Mouse (Mus musculus) neural tube, embryonic 14.5 days (tissue): ENCODE results near the gene Abhd12b. TPM values are rescaled to one million over a fixed set of nuclear protein-coding genes. Genes with fewer than 3 reads are reported as not detected.
A peak's percentile ranks its signal among the peaks of the same experiment; 100 is the strongest.
"Not testable (repeated sequence)": the region's sequence is repeated elsewhere in the genome, so short reads cannot be mapped to it uniquely, and the experiment has no call there.

Experiments used
- ATAC-seq: fragments of 200-750 bp; cut with Nextera tagmentation; 2 replicates; pipeline ENCODE4 v1.8.0; 2017; ENCODE audit warnings: low read depth, mild to moderate bottlenecking, moderate TSS enrichment, moderate library complexity
- H3K27ac ChIP-seq: fragments of 300-500 bp; sonication (generic); 2 replicates; pipeline ENCODE4 v1.5.1; 2014; ENCODE audit warnings: low read depth, mild to moderate bottlenecking, control low read depth, low read length, moderate library complexity, mixed read lengths
- H3K27me3 ChIP-seq: fragments of 300-500 bp; sonication (generic); 2 replicates; pipeline ENCODE4 v1.6.1; 2014; ENCODE audit warnings: low read length; ENCODE audit not compliant: control insufficient read depth, insufficient read depth
- H3K36me3 ChIP-seq: fragments of 300-500 bp; sonication (generic); 2 replicates; pipeline ENCODE4 v1.6.1; 2014; ENCODE audit warnings: low read length, mixed read lengths; ENCODE audit not compliant: control insufficient read depth, insufficient read depth
- H3K4me1 ChIP-seq: fragments of 300-500 bp; sonication (generic); 2 replicates; pipeline ENCODE4 v1.6.1; 2014; ENCODE audit warnings: low read length; ENCODE audit not compliant: control insufficient read depth, insufficient read depth
- H3K4me2 ChIP-seq: fragments of 300-500 bp; sonication (generic); 2 replicates; pipeline ENCODE4 v1.6.1; 2014; ENCODE audit warnings: mild to moderate bottlenecking, low read depth, low read length, control low read depth
- H3K4me3 ChIP-seq: fragments of 300-500 bp; sonication (generic); 2 replicates; pipeline ENCODE4 v1.5.1; 2014; ENCODE audit warnings: low read depth, low read length, control low read depth, mixed read lengths
- H3K9ac ChIP-seq: fragments of 300-500 bp; sonication (generic); replicated peaks from 2 replicates; pipeline ENCODE4 v1.6.1; 2014; ENCODE audit warnings: low read depth, mild to moderate bottlenecking, control low read depth, low read length, mixed read lengths
- H3K9me3 ChIP-seq: fragments of 300-500 bp; sonication (generic); 2 replicates; pipeline ENCODE4 v1.6.1; 2016; ENCODE audit warnings: low read length; ENCODE audit not compliant: control insufficient read depth
- WGBS: fragments of 180-500 bp; shearing (Covaris S2); extraction: QIAGEN DNeasy Blood & Tissue Kit; methylation state at CpG from one replicate; pipeline ENCODE4 v1.1.7; 2014; 5-methylcytosine and 5-hydroxymethylcytosine counted together
- polyA plus RNA-seq: library from polyadenylated mRNA; unstranded; fragments of >200 nt; fragmentation: Nextera tagmentation; extraction: Ambion mirVana; gene quantifications from 2 replicates; pipeline ENCODE4 v1.2.1, GENCODE M21; 2014

The Abhd12b gene
- polyA plus RNA-seq, 1 experiment from 2014 or later, result 0.20 TPM

GRCm38 (mm10) chr12:70134627-70135235, 19.2 kb upstream of the Abhd12b start:
- H3K4me1 ChIP-seq, result no peaks in the 10 kb centered on the region
- 91% methylated on average over 20 of the region's 20 CpGs for WGBS
- H3K9me3 ChIP-seq, result no peaks in the 10 kb centered on the region
- no peak overlapping the region for H3K9ac ChIP-seq
- H3K4me2 ChIP-seq, result no peak overlapping the region
- no peak overlapping the region for H3K27ac ChIP-seq
- no peak overlapping the region for H3K4me3 ChIP-seq
- H3K36me3 ChIP-seq, result no peaks in the 10 kb centered on the region
- H3K27me3 ChIP-seq, result no peaks in the 10 kb centered on the region
- no peak for ATAC-seq

GRCm38 (mm10) chr12:70136185-70136756, 17.7 kb upstream of the Abhd12b start:
- 47% methylated on average over 12 of the region's 12 CpGs for WGBS
- Histone ChIP-seq H3K9ac (no peak overlapping the region), H3K9me3 (no peaks in the 10 kb centered on the region), H3K4me2 (no peak overlapping the region), H3K27ac (no peak overlapping the region), H3K27me3 (no peaks in the 10 kb centered on the region), H3K4me3 (no peak overlapping the region), H3K4me1 (no peaks in the 10 kb centered on the region), H3K36me3 (no peaks in the 10 kb centered on the region)
- no peak for ATAC-seq

- Histone ChIP-seq H3K27ac (no peak overlapping the region), H3K4me2 (no peak overlapping the region), H3K36me3 (no peaks in the 10 kb centered on the region), H3K4me3 (no peak overlapping the region), H3K4me1 (no peaks in the 10 kb centered on the region), H3K27me3 (no peaks in the 10 kb centered on the region), H3K9me3 (no peaks in the 10 kb centered on the region), H3K9ac (no peak overlapping the region)
- 59% methylated on average over 4 of the region's 4 CpGs for WGBS
- 0 out of 2 replicates have a peak, but pooled peaks have one; percentile 54 for ATAC-seq
Observed at GRCm38 (mm10) chr12:70137095-70137494, 16.8 kb upstream of the Abhd12b start.

- Histone ChIP-seq H3K36me3 (no peaks in the 10 kb centered on the region), H3K9me3 (no peaks in the 10 kb centered on the region), H3K4me1 (no peaks in the 10 kb centered on the region), H3K27me3 (no peaks in the 10 kb centered on the region), H3K4me3 (no peak overlapping the region), H3K27ac (no peak overlapping the region), H3K4me2 (no peak overlapping the region), H3K9ac (no peak overlapping the region)
- 0 out of 2 replicates have a peak, but pooled peaks have one; percentile 46 for ATAC-seq
- 80% methylated on average over 9 of the region's 9 CpGs for WGBS
Observed at GRCm38 (mm10) chr12:70137626-70138025, 16.3 kb upstream of the Abhd12b start.

GRCm38 (mm10) chr12:70139871-70140270, 14.1 kb upstream of the Abhd12b start:
- Histone ChIP-seq H3K27me3 (no peaks in the 10 kb centered on the region), H3K4me1 (no peaks in the 10 kb centered on the region), H3K27ac (no peak overlapping the region), H3K9me3 (no peaks in the 10 kb centered on the region), H3K36me3 (no peaks in the 10 kb centered on the region), H3K4me3 (no peak overlapping the region), H3K9ac (no peak overlapping the region), H3K4me2 (no peak overlapping the region)
- WGBS, result 72% methylated on average over 4 of the region's 4 CpGs
- ATAC-seq, result no peak

- WGBS, result 91% methylated on average over 5 of the region's 5 CpGs
- H3K9ac ChIP-seq, result no peak overlapping the region
- no peak for ATAC-seq
- no peak overlapping the region for H3K4me3 ChIP-seq
- no peak overlapping the region for H3K27ac ChIP-seq
- no peaks in the 10 kb centered on the region for H3K27me3 ChIP-seq
- no peak overlapping the region for H3K4me2 ChIP-seq
- no peaks in the 10 kb centered on the region for H3K36me3 ChIP-seq
- no peaks in the 10 kb centered on the region for H3K4me1 ChIP-seq
- no peaks in the 10 kb centered on the region for H3K9me3 ChIP-seq
Observed at GRCm38 (mm10) chr12:70140542-70140941, 13.4 kb upstream of the Abhd12b start.

- Histone ChIP-seq H3K4me2 (no peak overlapping the region), H3K4me3 (no peak overlapping the region), H3K9me3 (no peaks in the 10 kb centered on the region), H3K4me1 (no peaks in the 10 kb centered on the region), H3K9ac (no peak overlapping the region), H3K36me3 (no peaks in the 10 kb centered on the region), H3K27me3 (no peaks in the 10 kb centered on the region), H3K27ac (no peak overlapping the region)
- WGBS, result 89% methylated on average over 5 of the region's 5 CpGs
- ATAC-seq, result no peak
Observed at GRCm38 (mm10) chr12:70140993-70141576, 12.9 kb upstream of the Abhd12b start.

GRCm38 (mm10) chr12:70144106-70144587, 9.8 kb upstream of the Abhd12b start:
- H3K27ac ChIP-seq, H3K9ac ChIP-seq, H3K4me3 ChIP-seq, ATAC-seq, H3K27me3 ChIP-seq, H3K4me2 ChIP-seq, H3K36me3 ChIP-seq, H3K9me3 ChIP-seq: not testable (repeated sequence)
- H3K4me1 ChIP-seq, result peaks cover 12% of the 10 kb centered on the region; the same call in 1 of the 2 replicates
- 2% methylated on average over 3 of the region's 3 CpGs for WGBS
